Mouse (Mus musculus) ES-E14 (cell line): Measurements from ENCODE around the gene Metap1.

ENCODE experiments used
- ZC3H11A ChIP-seq: IDR thresholded peaks from 2 replicates; pipeline ENCODE4 v1.6.1; 2012; ENCODE audit warnings: low read depth, mild to moderate bottlenecking, inconsistent platforms, low read length, borderline replicate concordance
- ZNF384 ChIP-seq: IDR thresholded peaks from 2 replicates; pipeline ENCODE4 v1.6.1; 2012; ENCODE audit warnings: low read depth, low read length, inconsistent platforms

DNA sequence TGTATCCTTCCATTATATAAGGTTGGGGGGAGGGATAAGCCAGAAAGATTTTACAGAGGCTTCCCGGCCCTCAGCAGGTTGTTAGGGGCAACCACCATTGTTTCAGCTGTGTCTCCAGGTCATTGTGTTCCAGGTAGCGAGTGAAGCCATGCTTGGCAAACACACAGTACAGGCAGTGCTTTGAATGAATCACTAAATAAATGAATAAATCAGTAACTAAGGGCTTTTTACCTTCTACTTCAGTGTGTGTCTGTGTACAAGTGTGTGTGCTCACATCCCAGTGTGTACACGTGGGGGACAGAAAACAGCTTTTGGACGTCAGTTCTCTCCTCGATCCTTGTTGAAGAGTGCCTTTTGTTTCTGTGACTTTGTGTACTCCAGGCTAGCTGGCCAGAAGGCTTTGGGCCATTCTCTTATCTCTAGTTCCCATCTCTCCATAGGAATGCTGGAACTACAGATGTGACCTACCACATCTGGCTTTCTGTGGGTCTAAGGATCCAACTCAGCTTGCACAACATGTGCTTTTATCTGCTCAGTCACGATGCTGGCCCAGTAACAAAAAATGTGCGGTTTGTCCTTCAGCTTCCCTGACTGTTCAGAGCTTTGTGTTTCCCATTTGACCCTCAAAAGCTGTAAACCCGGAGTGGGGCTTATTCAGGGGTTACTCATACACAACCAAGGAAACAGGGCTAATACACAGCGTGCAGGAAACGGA is 26.5 kb upstream of the Metap1 start:
- TF ChIP-seq ZC3H11A = no peak
- TF ChIP-seq ZNF384 = no peak
